Mouse (Mus musculus) stomach, embryonic 14.5 days (tissue): ENCODE measurements around the gene Camk1d. TPM values are rescaled to one million over a fixed set of nuclear protein-coding genes. Genes with fewer than 3 reads are reported as not detected.

Source experiments
- ATAC-seq: fragments of 200-750 bp; cut with Nextera tagmentation; 2 replicates; pipeline ENCODE4 v1.8.0; 2017; ENCODE audit warnings: low read depth, moderate TSS enrichment; ENCODE audit not compliant: insufficient number of reproducible peaks, insufficient read depth, low FRiP score
- H3K27ac ChIP-seq: fragments of 300-500 bp; sonication (generic); 2 replicates; pipeline ENCODE4 v1.5.1; 2014; ENCODE audit warnings: mild to moderate bottlenecking, low read length, moderate library complexity, mixed read lengths
- H3K27me3 ChIP-seq: fragments of 300-500 bp; sonication (generic); 2 replicates; pipeline ENCODE4 v1.6.1; 2014; ENCODE audit warnings: low read length, control low read depth, mixed read lengths; ENCODE audit not compliant: control insufficient read depth, insufficient read depth
- H3K36me3 ChIP-seq: fragments of 300-500 bp; sonication (generic); 2 replicates; pipeline ENCODE4 v1.6.1; 2014; ENCODE audit warnings: mild to moderate bottlenecking, control low read depth, low read length, moderate library complexity, mixed read lengths; ENCODE audit not compliant: control insufficient read depth, insufficient read depth
- H3K4me1 ChIP-seq: fragments of 300-500 bp; sonication (generic); 2 replicates; pipeline ENCODE4 v1.6.1; 2014; ENCODE audit warnings: low read length, control low read depth, mixed read lengths; ENCODE audit not compliant: control insufficient read depth, insufficient read depth
- H3K4me2 ChIP-seq: fragments of 300-500 bp; sonication (generic); replicated peaks from 2 replicates; pipeline ENCODE4 v1.6.1; 2014; ENCODE audit warnings: low read depth, low read length, control low read depth
- H3K4me3 ChIP-seq: fragments of 300-500 bp; sonication (generic); 2 replicates; pipeline ENCODE4 v1.5.1; 2014; ENCODE audit warnings: low read depth, low read length, control low read depth
- H3K9ac ChIP-seq: fragments of 300-500 bp; sonication (generic); replicated peaks from 2 replicates; pipeline ENCODE4 v1.6.1; 2014; ENCODE audit warnings: low read depth, mild to moderate bottlenecking, control low read depth, low read length, moderate library complexity, mixed read lengths
- H3K9me3 ChIP-seq: fragments of 300-500 bp; sonication (generic); 2 replicates; pipeline ENCODE4 v1.6.1; 2016; ENCODE audit warnings: low read depth, low read length, control low read depth; ENCODE audit not compliant: control insufficient read depth
- WGBS: fragments of 180-500 bp; shearing (Covaris S2); extraction: QIAGEN DNeasy Blood & Tissue Kit; methylation state at CpG from one replicate; pipeline ENCODE4 v1.1.7; 2014; 5-methylcytosine and 5-hydroxymethylcytosine counted together
- polyA plus RNA-seq: library from polyadenylated mRNA; unstranded; fragments of >200 nt; fragmentation: Nextera tagmentation; extraction: Ambion mirVana; gene quantifications from 2 replicates; pipeline ENCODE4 v1.2.1, GENCODE M21; 2014

The Camk1d gene
- polyA plus RNA-seq, 1 experiment from 2014 or later: 20.5 TPM

DNA sequence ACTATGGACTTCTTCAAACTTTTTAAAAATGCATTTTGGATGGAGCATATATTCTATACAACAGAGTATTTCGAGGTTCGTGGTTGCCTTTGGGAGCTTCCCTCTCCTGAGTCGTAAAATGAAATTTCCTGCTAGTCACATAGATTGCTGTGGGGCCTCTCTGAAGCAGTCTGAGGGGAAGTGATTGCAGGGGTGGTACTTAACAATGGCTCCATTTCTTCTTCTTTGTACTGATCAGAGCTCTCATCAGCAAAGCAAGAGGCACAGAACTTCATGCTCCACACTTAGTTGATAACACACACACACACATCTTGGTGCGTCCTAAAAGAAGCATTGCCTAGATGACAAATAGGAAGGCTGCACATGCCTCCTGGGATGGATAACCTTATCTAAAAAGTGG is 114.6 kb downstream of the Camk1d start:
- H3K27me3 ChIP-seq: no peaks in the 10 kb centered on the region
- H3K27ac ChIP-seq: no peak overlapping the region
- H3K9me3 ChIP-seq: no peaks in the 10 kb centered on the region
- ATAC-seq: no peak
- H3K9ac ChIP-seq: no peak overlapping the region
- WGBS: 56% methylated on average over 4 of the region's 4 CpGs
- peaks cover 18% of the 10 kb centered on the region; the same call in 1 of the 2 replicates for H3K4me1 ChIP-seq
- H3K36me3 ChIP-seq: no peaks in the 10 kb centered on the region
- no peak overlapping the region for H3K4me2 ChIP-seq
- no peak overlapping the region for H3K4me3 ChIP-seq

DNA sequence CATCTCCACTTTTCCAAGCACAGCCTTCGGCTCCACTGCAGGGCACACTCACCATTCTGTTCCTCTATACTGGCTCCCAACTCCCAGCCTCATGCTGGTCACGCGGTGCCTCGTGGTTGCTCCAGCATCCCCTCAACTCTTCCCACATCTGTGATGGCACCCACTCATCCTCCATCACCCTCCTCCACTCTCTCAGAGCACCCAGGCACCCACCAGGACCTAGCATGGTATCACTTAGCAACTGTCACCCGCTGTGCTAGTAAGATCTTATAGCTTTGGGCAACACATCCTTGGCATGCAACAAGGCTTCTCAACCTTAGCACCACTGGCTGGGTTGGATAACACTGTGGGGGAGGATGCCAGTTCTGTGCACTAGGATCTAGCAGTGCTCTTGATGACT is 115.8 kb downstream of the Camk1d start:
- no peaks in the 10 kb centered on the region for H3K27me3 ChIP-seq
- H3K4me1 ChIP-seq: peaks cover 18% of the 10 kb centered on the region; the same call in 1 of the 2 replicates
- H3K4me3 ChIP-seq: no peak overlapping the region
- H3K36me3 ChIP-seq: no peaks in the 10 kb centered on the region
- WGBS: 94% methylated on average over 5 of the region's 5 CpGs
- no peak overlapping the region for H3K27ac ChIP-seq
- H3K9ac ChIP-seq: no peak overlapping the region
- no peak for ATAC-seq
- no peaks in the 10 kb centered on the region for H3K9me3 ChIP-seq
- H3K4me2 ChIP-seq: no peak overlapping the region

DNA sequence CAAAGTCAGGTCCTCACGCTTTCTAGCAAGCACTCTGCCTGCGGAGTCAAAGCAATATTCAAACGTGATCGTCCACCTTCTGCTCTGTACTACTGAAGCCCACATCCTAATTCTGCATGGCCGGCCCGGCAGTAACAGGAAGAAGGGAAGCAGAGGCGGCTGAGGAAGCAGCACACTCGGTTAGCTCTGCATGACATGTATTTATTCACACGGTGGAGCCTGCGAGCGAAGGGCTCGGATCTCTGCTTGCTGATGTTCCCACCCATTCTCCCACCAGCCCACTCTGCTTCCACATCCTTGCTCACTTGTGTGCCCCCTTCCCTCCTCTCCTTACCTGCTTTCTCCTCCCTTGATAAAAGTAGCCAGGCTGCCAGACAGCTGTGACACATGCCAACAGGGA is 117.4 kb downstream of the Camk1d start:
- no peak overlapping the region for H3K4me2 ChIP-seq
- WGBS: 29% methylated on average over 12 of the region's 12 CpGs
- H3K9ac ChIP-seq: no peak overlapping the region
- no peak overlapping the region for H3K27ac ChIP-seq
- H3K36me3 ChIP-seq: no peaks in the 10 kb centered on the region
- no peak overlapping the region for H3K4me3 ChIP-seq
- no peak for ATAC-seq
- H3K9me3 ChIP-seq: no peaks in the 10 kb centered on the region
- H3K4me1 ChIP-seq: peaks cover 17% of the 10 kb centered on the region; the same call in 1 of the 2 replicates
- no peaks in the 10 kb centered on the region for H3K27me3 ChIP-seq

DNA sequence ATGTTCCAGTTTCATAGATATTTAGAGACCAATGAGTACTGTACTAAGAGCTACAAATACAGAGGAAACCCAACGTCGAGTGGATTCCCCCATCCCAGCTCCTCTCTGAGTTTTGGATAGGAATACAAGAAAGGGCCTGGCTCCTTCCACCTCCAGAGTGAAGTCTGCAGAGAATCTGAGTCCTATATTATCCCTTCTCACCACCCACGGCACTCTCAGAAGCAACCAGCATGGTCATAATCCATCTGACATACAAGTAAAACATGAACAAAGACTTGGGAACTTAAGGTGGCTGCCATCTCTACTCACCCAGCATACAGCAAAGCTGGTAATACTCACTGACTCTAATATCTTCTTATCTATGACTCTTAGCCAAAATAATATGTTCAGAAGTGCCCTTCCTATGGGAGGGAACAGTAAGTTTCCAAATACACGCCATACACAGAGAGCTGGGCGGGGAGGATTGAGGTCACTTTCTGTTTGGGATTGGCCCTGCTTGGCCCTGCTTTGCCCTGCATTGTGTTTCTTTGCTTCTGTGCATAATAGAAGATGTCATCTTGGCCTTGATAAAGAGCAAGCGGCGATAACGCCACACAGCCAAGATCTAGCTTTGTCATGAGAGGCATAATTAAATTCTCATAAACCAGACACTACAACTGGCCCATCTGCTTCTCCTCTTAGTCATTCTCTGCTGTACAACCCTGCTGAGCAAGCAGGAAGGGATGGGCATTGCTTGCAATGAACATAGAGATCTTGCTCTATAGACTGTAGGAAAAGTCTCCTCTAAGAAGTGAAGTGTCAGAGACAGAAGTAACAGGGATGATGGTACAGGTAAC is 118.7 kb downstream of the Camk1d start:
- no peak overlapping the region for H3K27ac ChIP-seq
- no peaks in the 10 kb centered on the region for H3K27me3 ChIP-seq
- WGBS: 84% methylated on average over 8 of the region's 8 CpGs
- no peaks in the 10 kb centered on the region for H3K9me3 ChIP-seq
- H3K4me3 ChIP-seq: no peak overlapping the region
- peaks cover 4% of the 10 kb centered on the region; the same call in 1 of the 2 replicates for H3K4me1 ChIP-seq
- no peaks in the 10 kb centered on the region for H3K36me3 ChIP-seq
- no peak overlapping the region for H3K4me2 ChIP-seq
- no peak overlapping the region for H3K9ac ChIP-seq
- ATAC-seq: no peak

DNA sequence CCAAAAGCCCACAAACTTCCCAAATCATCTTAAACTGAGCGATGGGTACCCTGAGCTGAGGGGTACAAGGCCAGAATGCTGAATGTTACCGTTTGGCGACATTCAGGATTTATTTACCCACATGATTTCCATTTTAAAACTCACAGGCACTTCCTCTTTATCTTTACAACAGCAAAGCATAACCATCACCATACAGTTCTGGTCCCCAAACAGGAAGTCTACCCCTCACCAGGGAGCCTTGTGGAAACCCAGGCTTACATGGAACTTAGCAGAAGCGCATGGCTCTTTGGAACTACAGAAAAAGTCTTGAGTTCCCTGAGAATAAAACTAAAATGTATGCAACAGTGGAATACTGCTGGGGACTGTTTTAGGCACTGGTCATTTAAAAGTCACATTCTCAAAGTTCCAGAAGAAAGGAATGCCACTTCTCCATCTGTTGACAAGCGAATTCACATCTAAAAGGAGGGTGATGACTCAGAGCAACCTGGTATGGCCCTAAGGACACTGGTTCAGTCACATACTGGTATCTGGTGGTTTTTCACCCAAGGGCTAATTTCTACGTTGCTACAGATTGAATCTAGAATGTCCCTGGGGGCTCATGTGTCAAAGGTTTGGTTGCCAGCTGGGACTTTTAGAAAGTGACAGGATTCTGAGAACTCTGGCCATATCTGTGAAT is 121.7 kb downstream of the Camk1d start:
- ATAC-seq: no peak
- H3K4me3 ChIP-seq: no peak overlapping the region
- peaks cover 3% of the 10 kb centered on the region; the same call in 1 of the 2 replicates for H3K4me1 ChIP-seq
- H3K36me3 ChIP-seq: no peaks in the 10 kb centered on the region
- H3K27ac ChIP-seq: no peak overlapping the region
- 89% methylated on average over 6 of the region's 6 CpGs for WGBS
- no peaks in the 10 kb centered on the region for H3K27me3 ChIP-seq
- H3K9me3 ChIP-seq: no peaks in the 10 kb centered on the region
- H3K9ac ChIP-seq: no peak overlapping the region
- H3K4me2 ChIP-seq: no peak overlapping the region

DNA sequence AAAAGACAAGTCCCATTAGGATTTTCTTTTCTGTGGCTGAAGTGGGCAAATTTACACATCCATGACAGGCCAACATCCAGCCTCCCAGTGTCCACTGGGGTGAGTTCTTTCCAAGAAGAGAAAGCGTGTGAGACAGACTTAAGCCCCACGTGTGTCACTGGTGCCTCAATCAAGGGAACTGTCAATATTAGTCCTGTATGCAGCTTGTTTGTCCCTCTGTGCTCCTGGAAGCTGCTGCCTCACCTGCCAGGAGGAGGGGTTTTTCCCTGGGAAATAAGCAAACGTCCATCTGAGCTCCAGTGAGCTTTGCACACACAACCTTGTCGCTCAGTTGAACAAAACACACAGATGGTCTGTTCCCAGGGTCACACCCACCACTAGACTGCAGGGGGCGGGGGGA is 124.2 kb downstream of the Camk1d start:
- Histone ChIP-seq H3K27me3 (no peaks in the 10 kb centered on the region), H3K9me3 (no peaks in the 10 kb centered on the region)
- no peak for ATAC-seq

DNA sequence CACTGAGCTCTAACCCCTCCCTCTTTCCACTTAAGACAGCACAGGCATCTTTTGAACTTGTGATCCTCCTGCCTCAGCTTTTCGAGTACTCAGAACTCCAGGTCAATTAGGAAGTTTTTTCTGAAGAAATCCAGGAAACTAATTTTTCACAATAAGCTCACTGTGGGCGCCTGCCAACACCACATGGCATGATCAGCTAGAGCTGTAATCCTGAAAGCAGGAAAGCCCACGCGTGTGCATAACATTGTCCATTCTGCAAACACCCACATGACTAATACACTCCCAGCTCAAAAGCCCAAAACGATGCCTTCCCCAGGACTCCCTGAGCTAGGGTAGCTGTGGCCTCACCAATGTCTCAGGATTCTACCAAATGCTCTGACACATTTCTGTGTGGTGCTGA is 125.2 kb downstream of the Camk1d start:
- WGBS: 81% methylated on average over 5 of the region's 5 CpGs
- ATAC-seq: no peak
- H3K4me2 ChIP-seq: no peak overlapping the region
- H3K4me3 ChIP-seq: no peak overlapping the region
- no peaks in the 10 kb centered on the region for H3K27me3 ChIP-seq
- no peaks in the 10 kb centered on the region for H3K4me1 ChIP-seq
- no peak overlapping the region for H3K27ac ChIP-seq
- H3K36me3 ChIP-seq: no peaks in the 10 kb centered on the region
- H3K9me3 ChIP-seq: no peaks in the 10 kb centered on the region
- no peak overlapping the region for H3K9ac ChIP-seq

More for the DNA sequence above, 124.2 kb downstream of the Camk1d start:
- H3K9ac ChIP-seq: no peak overlapping the region
- no peaks in the 10 kb centered on the region for H3K4me1 ChIP-seq
- no peaks in the 10 kb centered on the region for H3K36me3 ChIP-seq
- H3K4me3 ChIP-seq: no peak overlapping the region
- WGBS: 60% methylated on average over 5 of the region's 5 CpGs
- no peak overlapping the region for H3K27ac ChIP-seq
- H3K4me2 ChIP-seq: no peak overlapping the region

DNA sequence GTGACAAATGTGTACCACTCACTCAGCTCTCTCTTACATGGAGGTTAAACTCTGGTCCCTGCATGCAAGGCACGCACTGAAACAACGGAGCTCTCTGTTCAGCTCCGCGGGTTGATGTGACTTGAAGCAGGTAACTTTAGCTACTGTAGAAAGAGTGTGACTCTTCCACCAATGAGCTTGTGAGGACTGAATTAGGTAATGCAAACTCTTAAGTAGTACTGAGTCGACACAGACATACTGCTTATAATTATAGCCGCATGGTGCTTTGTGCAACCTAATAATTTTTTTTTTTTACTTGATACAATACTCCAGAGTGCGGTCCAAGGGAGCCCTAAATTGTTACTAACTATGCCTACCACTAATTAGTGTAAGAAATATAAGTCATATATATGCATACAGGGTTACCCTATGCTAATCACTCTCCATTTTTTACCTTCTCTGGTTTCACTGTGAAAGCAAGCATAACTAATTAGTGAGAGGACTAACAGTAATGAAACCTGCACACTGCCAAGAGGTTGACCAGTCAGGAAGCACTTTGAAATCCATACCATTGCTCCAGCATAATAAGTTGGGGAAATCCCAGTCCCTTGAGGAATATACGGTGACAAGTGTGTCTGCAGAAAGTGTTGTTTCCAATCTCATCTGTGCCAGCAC is 125.9 kb downstream of the Camk1d start:
- H3K4me2 ChIP-seq: no peak overlapping the region
- H3K27ac ChIP-seq: no peak overlapping the region
- H3K36me3 ChIP-seq: no peaks in the 10 kb centered on the region
- no peak overlapping the region for H3K9ac ChIP-seq
- H3K27me3 ChIP-seq: no peaks in the 10 kb centered on the region
- no peaks in the 10 kb centered on the region for H3K4me1 ChIP-seq
- 88% methylated on average over 8 of the region's 8 CpGs for WGBS
- no peaks in the 10 kb centered on the region for H3K9me3 ChIP-seq
- no peak overlapping the region for H3K4me3 ChIP-seq
- ATAC-seq: no peak
